Mouse (Mus musculus) hindbrain, embryonic 10.5 days (tissue): ENCODE data around the gene Inpp4b. TPM values are rescaled to one million over a fixed set of nuclear protein-coding genes. Genes with fewer than 3 reads are reported as not detected.
A peak's percentile ranks its signal among the peaks of the same experiment; 100 is the strongest.

Source experiments
- DNase-seq: peaks from one replicate; pipeline ENCODE4 v3.0.0-alpha.2; 2017; ENCODE audit warnings: low spot score
- H3K27ac ChIP-seq: fragments of 300-500 bp; sonication (generic); 2 replicates; pipeline ENCODE4 v1.5.1; 2016; ENCODE audit warnings: mild to moderate bottlenecking, moderate library complexity
- H3K27me3 ChIP-seq: fragments of 300-500 bp; sonication (generic); 2 replicates; pipeline ENCODE4 v1.6.1; 2016; ENCODE audit warnings: mild to moderate bottlenecking; ENCODE audit not compliant: poor library complexity, insufficient read depth, severe bottlenecking
- H3K36me3 ChIP-seq: fragments of 300-500 bp; sonication (generic); 2 replicates; pipeline ENCODE4 v1.6.1; 2016; ENCODE audit warnings: mild to moderate bottlenecking, moderate library complexity
- H3K4me1 ChIP-seq: fragments of 300-500 bp; sonication (generic); replicated peaks from 2 replicates; pipeline ENCODE4 v1.6.1; 2016; ENCODE audit warnings: mild to moderate bottlenecking
- H3K4me3 ChIP-seq: fragments of 300-500 bp; sonication (generic); 2 replicates; pipeline ENCODE4 v1.5.1; 2016; ENCODE audit warnings: mild to moderate bottlenecking, moderate library complexity
- H3K9me3 ChIP-seq: fragments of 300-500 bp; sonication (generic); 2 replicates; pipeline ENCODE4 v1.6.1; 2016; ENCODE audit warnings: mild to moderate bottlenecking, moderate library complexity
- WGBS: fragments of 180-500 bp; shearing (Covaris S2); methylation state at CpG from one replicate; pipeline ENCODE4 v1.1.7; 2016; 5-methylcytosine and 5-hydroxymethylcytosine counted together
- polyA plus RNA-seq: library from polyadenylated mRNA; unstranded; fragments of >200 nt; fragmentation: Nextera tagmentation; extraction: Ambion mirVana; gene quantifications from 2 replicates; pipeline ENCODE4 v1.2.1, GENCODE M21; 2016

The Inpp4b gene
- polyA plus RNA-seq: 3.0 and 3.9 TPM in 2 replicates

DNA sequence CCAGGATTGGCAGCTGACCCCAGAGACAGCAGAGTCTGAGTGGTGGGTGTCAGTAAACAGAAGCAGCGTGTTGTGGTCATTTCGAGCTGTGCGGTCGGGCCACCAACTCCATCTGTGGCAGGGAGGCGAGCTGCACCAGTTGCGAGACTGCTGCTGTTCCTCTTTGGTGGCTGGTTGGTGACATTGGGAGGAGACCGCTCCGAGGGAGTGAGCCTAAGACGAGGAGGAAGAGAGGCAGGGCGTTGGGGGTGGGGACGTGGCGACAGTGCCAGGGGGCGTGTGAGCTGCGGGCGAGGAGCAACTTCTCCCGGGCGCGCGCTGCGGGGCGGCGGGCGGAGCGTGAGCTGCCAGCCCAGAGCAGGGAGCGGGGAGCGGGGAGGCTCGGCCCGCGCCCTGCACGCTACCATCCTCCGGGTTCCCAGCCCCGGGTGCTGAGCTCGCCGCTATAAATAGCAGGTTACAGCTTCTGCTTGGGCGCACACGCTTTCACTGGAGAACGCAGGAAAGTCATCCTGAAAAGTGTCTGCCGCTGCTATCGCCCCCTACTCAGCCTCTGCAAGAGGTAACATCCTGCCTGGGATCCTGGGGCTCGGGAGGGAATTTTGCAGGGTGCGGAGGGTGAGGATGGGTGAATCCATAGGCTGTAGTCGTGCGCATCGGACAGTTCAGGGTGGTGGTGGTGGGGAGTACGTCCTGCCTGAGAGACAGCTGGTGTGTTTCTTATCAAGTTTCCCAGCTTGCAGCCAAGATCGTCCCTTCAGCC, at the start of gene Inpp4b:
Gene Inpp4b, plus strand, starts transcription at position 321 of the 763 bp plus-strand sequence.
- Histone ChIP-seq H3K27ac (peak within 1 kb of the TSS; percentile 42; the same call in 1 of the 2 replicates), H3K27me3 (peaks cover 19% of the 10 kb centered on the region), H3K4me1 (peaks cover 17% of the 10 kb centered on the region), H3K9me3 (peaks cover 2% of the 10 kb centered on the region; the same call in 1 of the 2 replicates), H3K4me3 (peak within 1 kb of the TSS; percentile 71), H3K36me3 (no peaks in the 10 kb centered on the region)
- DNase-seq: peak; percentile 57
- WGBS: under 1% methylated on average over 46 of the region's 46 CpGs

DNA sequence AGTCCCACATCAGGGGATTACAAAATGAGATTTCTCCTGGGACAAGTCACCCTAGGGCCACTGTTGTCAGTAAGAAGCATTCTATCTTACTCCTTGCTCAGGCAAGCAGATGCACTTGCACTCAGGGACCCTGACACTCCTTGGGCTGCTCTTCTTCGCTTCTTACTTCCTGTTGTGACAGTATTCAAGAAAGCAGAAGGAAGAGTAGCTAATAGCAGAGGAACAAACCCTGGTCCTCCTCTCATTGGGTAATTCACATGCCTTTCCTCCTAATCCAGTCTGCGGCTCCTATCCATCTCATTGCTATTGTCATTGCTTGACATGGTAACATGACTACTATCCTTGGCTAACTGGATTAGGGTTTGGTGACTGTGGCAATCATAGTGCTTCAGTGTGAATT, 7.1 kb upstream of the Inpp4b start:
- no peaks in the 10 kb centered on the region for H3K27me3 ChIP-seq
- no peaks in the 10 kb centered on the region for H3K4me1 ChIP-seq
- H3K4me3 ChIP-seq: no peak overlapping the region
- H3K27ac ChIP-seq: no peak overlapping the region
- peaks cover 2% of the 10 kb centered on the region; the same call in 1 of the 2 replicates for H3K9me3 ChIP-seq
- DNase-seq: no peak
- H3K36me3 ChIP-seq: no peaks in the 10 kb centered on the region
- WGBS: 77% methylated on average over 2 of the region's 2 CpGs

DNA sequence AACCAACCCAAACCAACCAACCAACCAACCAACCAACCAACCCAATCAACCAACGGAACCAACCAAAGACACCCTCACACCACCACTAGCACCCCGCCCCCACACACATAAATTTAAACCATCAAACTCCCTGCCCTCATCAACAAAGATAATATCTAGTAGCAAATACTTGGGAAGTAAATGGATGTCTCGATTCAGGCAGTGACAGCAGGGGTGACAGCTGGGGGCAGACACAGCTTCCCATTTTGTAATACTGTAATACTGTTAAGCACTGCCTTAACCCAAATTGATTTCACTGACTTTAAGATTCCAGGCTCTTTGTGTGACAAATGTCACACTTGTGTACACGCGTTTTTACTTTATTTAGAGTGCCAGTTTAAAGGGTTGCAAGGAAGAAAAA, 1.2 kb upstream of the Inpp4b start:
- no peaks in the 10 kb centered on the region for H3K36me3 ChIP-seq
- no peak overlapping the region for H3K27ac ChIP-seq
- DNase-seq: peak; percentile 8
- H3K4me1 ChIP-seq: peaks cover 17% of the 10 kb centered on the region
- H3K9me3 ChIP-seq: peaks cover 2% of the 10 kb centered on the region; the same call in 1 of the 2 replicates
- 57% methylated on average over 5 of the region's 5 CpGs for WGBS
- peak overlapping the region; percentile 71 for H3K4me3 ChIP-seq
- peaks cover 19% of the 10 kb centered on the region for H3K27me3 ChIP-seq

DNA sequence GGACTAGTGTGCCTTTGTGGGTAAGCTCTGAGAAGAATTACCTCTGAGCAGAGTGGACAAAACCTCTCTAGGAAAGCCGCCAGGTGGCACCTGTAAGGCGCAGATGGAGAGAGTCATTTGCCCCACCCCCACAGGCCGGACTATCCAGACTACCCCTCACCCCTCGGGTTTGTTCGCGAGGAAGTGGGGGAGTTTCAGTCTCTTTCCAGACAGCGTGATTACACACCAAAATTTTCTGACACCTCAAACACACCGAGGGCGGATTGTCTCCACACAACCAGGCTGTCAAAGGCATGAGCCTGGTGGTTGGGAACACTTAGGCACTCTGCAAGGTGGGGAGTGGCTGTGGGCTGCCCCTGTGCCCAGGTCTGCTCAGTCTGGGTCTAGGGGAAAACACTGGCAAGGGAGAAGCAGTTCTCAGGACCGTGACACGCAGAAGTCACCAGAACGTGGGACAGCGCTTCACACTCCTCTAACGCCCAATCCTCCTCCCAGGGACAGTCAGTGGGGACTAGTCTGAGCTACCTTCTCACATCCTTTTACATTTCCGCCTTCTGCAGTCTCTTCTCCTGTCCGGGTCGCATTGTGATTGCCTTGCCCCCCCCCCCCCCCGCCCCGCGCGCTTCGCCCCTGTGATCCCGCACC, 643 bp upstream of the Inpp4b start:
- DNase-seq: peak; percentile 62
- under 1% methylated on average over 22 of the region's 23 CpGs for WGBS
- H3K4me1 ChIP-seq: peaks cover 17% of the 10 kb centered on the region
- H3K36me3 ChIP-seq: no peaks in the 10 kb centered on the region
- H3K27ac ChIP-seq: peak overlapping the region; percentile 42; the same call in 1 of the 2 replicates
- H3K4me3 ChIP-seq: peak overlapping the region; percentile 71
- H3K27me3 ChIP-seq: peaks cover 19% of the 10 kb centered on the region
- H3K9me3 ChIP-seq: peaks cover 2% of the 10 kb centered on the region; the same call in 1 of the 2 replicates

DNA sequence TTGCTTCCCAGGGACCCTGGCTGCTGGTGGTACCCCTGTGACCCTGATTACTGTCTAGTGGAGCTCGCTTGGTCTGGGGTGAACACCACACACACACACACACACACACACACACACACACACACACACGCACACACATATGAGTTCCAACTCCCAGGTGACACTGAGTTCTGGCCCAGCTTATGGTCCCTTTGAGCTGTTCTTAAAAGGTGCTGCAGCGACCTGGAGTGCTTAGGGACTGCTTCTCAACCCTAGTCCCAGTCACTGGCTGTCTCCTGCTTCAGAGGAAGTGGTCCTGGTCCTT, 595 bp downstream of the Inpp4b start:
- H3K27ac ChIP-seq: no peak overlapping the region
- DNase-seq: no peak
- no peaks in the 10 kb centered on the region for H3K36me3 ChIP-seq
- peaks cover 17% of the 10 kb centered on the region for H3K4me1 ChIP-seq
- WGBS: 18% methylated on average over 3 of the region's 3 CpGs
- peak overlapping the region; percentile 71 for H3K4me3 ChIP-seq
- peaks cover 2% of the 10 kb centered on the region; the same call in 1 of the 2 replicates for H3K9me3 ChIP-seq
- H3K27me3 ChIP-seq: peaks cover 19% of the 10 kb centered on the region

DNA sequence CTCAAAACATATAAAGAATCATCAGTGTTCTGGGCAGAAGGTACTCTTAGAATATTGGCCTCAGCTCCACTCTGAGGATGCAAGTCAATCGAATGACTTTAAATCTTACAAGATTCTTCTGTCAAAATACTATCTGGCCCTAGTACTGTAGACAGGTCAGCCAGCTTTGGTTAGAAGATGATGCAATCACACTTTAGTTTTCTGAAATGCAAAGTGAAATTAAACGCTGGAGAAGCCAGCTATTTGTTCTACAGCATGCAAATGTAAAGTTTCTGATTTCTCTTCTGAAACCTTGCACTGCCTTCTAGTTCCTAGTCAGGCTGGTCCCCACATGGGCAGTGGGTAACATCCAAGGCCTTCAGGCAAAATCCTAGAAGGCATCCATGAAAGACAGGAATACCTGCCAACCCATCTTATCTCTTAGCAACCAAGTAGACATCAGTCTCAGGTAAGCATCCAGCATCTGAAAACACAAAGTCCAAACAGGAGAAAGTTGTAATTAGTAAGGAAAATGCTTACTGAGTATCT, 2.9 kb downstream of the Inpp4b start:
- 90% methylated on average over 2 of the region's 2 CpGs for WGBS
- peaks cover 17% of the 10 kb centered on the region for H3K4me1 ChIP-seq
- no peaks in the 10 kb centered on the region for H3K9me3 ChIP-seq
- H3K27ac ChIP-seq: no peak overlapping the region
- no peak overlapping the region for H3K4me3 ChIP-seq
- no peak for DNase-seq
- no peaks in the 10 kb centered on the region for H3K36me3 ChIP-seq
- H3K27me3 ChIP-seq: peaks cover 19% of the 10 kb centered on the region

DNA sequence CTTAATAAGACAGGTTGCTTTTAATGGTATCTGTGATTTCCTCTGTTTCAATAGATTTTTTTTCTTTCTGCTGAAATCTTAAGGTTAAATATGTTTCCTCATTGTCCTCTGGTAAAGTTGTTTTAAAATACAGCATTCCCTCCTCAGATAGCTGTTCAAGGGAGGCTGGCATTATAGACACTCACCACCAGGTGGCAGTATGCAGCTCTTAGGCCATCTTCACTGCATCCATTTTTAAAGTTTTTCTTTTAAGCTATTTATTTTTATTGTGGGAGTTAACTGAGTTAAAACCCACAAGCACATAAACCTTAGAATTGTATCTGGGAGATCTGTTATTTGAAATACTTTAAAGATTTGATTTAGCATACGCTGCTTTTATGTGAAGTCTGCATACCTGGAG, 7.1 kb downstream of the Inpp4b start:
- Histone ChIP-seq H3K36me3 (no peaks in the 10 kb centered on the region), H3K9me3 (no peaks in the 10 kb centered on the region), H3K27me3 (no peaks in the 10 kb centered on the region), H3K4me1 (no peaks in the 10 kb centered on the region), H3K27ac (no peak overlapping the region), H3K4me3 (no peak overlapping the region)
- no peak for DNase-seq
- WGBS: 85% methylated on average over 1 of the region's 1 CpGs

DNA sequence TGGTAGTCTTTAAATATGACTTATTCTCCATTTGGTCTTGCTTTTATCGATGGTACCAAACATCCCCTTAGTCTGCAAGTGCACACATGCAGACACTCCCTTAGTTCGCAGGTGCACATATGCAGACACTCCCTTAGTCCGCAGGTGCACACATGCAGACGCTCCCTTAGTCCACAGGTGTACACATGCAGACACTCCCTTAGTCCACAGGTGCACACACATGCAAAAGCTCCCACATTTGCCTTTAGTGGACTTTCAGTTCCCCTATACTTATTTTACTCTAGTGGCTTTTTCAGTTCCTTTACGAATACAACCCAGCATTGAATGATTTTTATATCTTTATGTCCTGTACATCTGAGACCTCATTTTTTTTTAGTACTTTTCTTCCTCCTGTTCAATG, 11.1 kb downstream of the Inpp4b start:
- no peak for DNase-seq

DNA sequence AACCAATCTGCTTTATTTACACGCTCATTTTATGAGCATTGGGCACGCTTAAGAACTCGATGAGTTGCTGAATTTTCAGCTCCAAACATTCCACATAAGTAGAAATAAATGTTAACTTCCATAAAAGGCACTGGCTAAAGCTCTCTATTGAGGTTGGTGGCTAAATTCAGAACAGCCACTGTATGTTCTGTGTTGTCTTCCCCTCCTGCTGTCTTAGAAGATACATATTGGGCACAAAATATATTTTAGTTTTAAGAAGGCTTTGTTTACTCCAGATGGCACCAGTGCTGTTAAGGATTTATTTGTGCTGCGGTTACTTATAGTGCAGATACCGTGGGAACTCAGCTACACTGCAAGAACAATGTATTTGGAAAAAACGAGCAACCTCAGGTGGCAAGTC, 15.8 kb downstream of the Inpp4b start:
- no peaks in the 10 kb centered on the region for H3K4me1 ChIP-seq
- no peak overlapping the region for H3K4me3 ChIP-seq
- 91% methylated on average over 6 of the region's 6 CpGs for WGBS
- no peak for DNase-seq
- H3K36me3 ChIP-seq: no peaks in the 10 kb centered on the region
- no peaks in the 10 kb centered on the region for H3K27me3 ChIP-seq
- no peaks in the 10 kb centered on the region for H3K9me3 ChIP-seq
- no peak overlapping the region for H3K27ac ChIP-seq

More for the DNA sequence above, 11.1 kb downstream of the Inpp4b start:
- no peaks in the 10 kb centered on the region for H3K9me3 ChIP-seq
- H3K27me3 ChIP-seq: no peaks in the 10 kb centered on the region
- no peaks in the 10 kb centered on the region for H3K36me3 ChIP-seq
- H3K4me3 ChIP-seq: no peak overlapping the region
- H3K4me1 ChIP-seq: no peaks in the 10 kb centered on the region
- no peak overlapping the region for H3K27ac ChIP-seq
- 90% methylated on average over 5 of the region's 5 CpGs for WGBS

DNA sequence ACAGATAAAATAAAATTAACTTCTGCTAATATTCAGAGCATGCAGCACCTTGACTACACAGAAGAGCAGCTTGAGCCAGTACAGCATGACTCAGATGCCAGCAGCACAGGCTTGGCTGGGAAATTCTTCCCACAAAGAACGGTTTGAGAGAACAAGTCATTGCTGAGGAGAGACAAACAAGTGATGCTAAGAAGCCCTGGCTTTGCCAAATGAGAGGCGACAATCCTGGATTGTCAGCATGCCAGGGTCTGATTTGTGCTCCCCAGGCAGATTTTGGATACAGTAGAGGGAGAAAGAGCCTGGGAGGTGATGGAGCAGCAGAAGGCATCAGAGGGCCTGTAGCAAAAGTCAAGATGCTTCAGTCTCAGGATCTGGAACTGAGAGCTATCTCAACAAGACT, 18.2 kb downstream of the Inpp4b start:
- no peaks in the 10 kb centered on the region for H3K9me3 ChIP-seq
- no peak for DNase-seq
- H3K27me3 ChIP-seq: no peaks in the 10 kb centered on the region
- H3K4me1 ChIP-seq: no peaks in the 10 kb centered on the region
- H3K4me3 ChIP-seq: no peak overlapping the region
- WGBS: 89% methylated on average over 2 of the region's 2 CpGs
- H3K36me3 ChIP-seq: no peaks in the 10 kb centered on the region
- no peak overlapping the region for H3K27ac ChIP-seq

DNA sequence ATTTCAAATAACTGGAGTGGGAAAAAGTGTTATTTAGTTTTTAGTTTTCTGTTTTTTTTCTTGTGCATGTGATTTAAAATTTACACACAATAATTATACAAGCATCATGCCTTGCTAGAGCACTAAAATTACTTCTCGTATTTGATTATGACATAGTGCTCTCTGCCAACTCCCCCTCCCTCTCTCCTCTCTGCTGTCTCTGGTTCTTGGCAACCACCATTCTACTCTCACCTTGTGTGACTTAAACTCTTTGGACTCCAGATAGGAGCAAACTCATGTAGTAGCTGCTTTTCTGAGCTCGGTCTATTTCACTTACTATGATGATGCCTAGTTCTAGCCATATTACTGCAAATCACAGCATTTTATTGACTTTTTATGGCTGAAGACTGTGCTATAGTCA, 18.8 kb downstream of the Inpp4b start:
- Histone ChIP-seq H3K4me3 (no peak overlapping the region), H3K9me3 (no peaks in the 10 kb centered on the region), H3K36me3 (no peaks in the 10 kb centered on the region), H3K4me1 (no peaks in the 10 kb centered on the region), H3K27ac (no peak overlapping the region), H3K27me3 (no peaks in the 10 kb centered on the region)
- WGBS: 95% methylated on average over 2 of the region's 2 CpGs
- no peak for DNase-seq

DNA sequence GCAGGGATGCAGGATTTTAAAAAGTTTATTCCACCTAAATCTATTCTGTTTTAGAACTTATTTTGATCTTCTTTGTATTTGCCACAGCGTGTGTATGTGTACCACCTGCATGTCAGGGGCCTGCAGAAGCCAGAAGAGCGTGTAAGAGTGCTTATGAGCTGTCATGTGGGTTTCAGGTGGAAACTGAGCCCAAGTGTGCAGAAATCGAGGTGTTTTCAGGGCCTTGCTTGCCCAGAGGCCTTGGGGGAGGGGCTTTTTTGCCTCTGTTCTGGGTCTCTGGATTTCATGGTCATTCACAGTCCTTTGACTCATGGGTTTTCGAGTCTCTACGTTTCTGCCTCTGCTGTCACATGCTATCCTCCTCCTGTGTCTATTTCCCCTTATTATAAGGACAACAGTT, 28.3 kb downstream of the Inpp4b start:
- 64% methylated on average over 5 of the region's 5 CpGs for WGBS

DNA sequence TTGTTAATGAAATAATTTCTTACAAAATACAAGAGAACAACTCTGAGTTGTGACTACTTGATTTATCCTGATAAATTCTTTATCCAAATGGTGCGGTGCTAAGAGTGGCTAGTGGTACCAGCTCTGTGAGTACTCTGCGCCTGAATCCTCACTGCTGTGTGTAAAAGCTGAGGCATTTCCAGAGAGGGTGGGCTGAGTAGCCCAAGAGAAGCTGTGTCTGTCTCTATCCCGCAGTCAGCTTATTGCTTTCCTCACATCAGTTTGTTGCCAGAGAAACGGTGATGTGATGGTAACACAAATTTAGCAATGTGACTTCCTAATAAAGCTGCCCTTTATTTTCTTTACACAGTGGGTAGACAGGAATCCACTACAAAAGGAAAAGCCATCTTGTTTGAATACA, 29.5 kb downstream of the Inpp4b start:
- H3K27me3 ChIP-seq: no peaks in the 10 kb centered on the region
- H3K27ac ChIP-seq: no peak overlapping the region
- H3K4me1 ChIP-seq: 0 out of 2 replicates have a peak, but pooled peaks cover 4% of the 10 kb centered on the region
- no peak for DNase-seq
- H3K9me3 ChIP-seq: no peaks in the 10 kb centered on the region
- H3K36me3 ChIP-seq: no peaks in the 10 kb centered on the region
- WGBS: 69% methylated on average over 4 of the region's 4 CpGs
- H3K4me3 ChIP-seq: no peak overlapping the region

More for the DNA sequence above, 28.3 kb downstream of the Inpp4b start:
- no peaks in the 10 kb centered on the region for H3K9me3 ChIP-seq
- 0 out of 2 replicates have a peak, but pooled peaks cover 4% of the 10 kb centered on the region for H3K4me1 ChIP-seq
- H3K4me3 ChIP-seq: no peak overlapping the region
- no peaks in the 10 kb centered on the region for H3K36me3 ChIP-seq
- DNase-seq: no peak
- no peak overlapping the region for H3K27ac ChIP-seq
- H3K27me3 ChIP-seq: no peaks in the 10 kb centered on the region
